Mouse (Mus musculus): ENCODE measurements around the gene Polr3b. TPM values are rescaled to one million over a fixed set of nuclear protein-coding genes. Genes with fewer than 3 reads are reported as not detected.

Polr3b gene
- polyA plus RNA-seq, 1 experiment from 2014 or later: 3.3 TPM

DNA sequence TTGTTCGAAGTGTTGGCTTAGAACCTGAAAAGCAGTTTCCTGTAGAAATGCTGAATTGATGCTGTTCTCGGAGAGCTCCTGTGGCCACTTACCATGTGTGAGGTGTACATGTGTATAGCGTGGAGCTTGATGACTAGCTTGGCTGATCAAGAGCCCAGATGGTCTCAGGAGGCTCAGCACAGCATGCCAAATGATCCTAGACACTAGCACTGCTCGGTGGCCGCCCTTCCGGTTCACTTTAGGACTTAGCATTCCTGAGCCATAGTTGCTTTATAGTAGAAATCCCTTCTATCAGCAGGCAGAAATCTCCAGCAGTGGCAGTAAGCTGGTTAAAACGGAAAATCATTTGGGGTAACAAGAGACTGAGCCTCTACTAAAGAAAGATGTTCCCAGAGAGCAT is 18.8 kb downstream of the Polr3b start:
- H3K9ac ChIP-seq (ENCODE audit: low read depth, low read length): no peak overlapping the region
- no peak for TF ChIP-seq CTCF (IDR thresholded peaks at IDR 0.05; ENCODE audit: low read depth)
- H3K4me3 ChIP-seq (ENCODE audit: low read depth, low read length): no peak overlapping the region
- no peak for ATAC-seq
- WGBS: 92% methylated on average over 7 of the region's 7 CpGs
- H3K36me3 ChIP-seq (ENCODE audit: control insufficient read depth, insufficient read depth): peaks cover 45% of the 10 kb centered on the region
- no peaks in the 10 kb centered on the region for H3K4me1 ChIP-seq (replicated peaks; ENCODE audit: control insufficient read depth, insufficient read depth, low read length)
- H3K27ac ChIP-seq (ENCODE audit: low read depth, low read length): no peak overlapping the region
- no peaks in the 10 kb centered on the region for H3K9me3 ChIP-seq (ENCODE audit: control insufficient read depth)
- no peaks in the 10 kb centered on the region for H3K27me3 ChIP-seq (replicated peaks; ENCODE audit: control insufficient read depth, insufficient read depth, low read length)
- no peak overlapping the region for H3K4me2 ChIP-seq (replicated peaks; ENCODE audit: low read depth)

GRCm38 (mm10) chr10:84641576-84641975 is 19.5 kb downstream of the Polr3b start:
- 76% methylated on average over 2 of the region's 2 CpGs for WGBS
- H3K9ac ChIP-seq (ENCODE audit: low read depth, low read length): no peak overlapping the region
- H3K27me3 ChIP-seq (replicated peaks; ENCODE audit: control insufficient read depth, insufficient read depth, low read length): no peaks in the 10 kb centered on the region
- no peak for ATAC-seq
- no peak overlapping the region for H3K4me3 ChIP-seq (ENCODE audit: low read depth, low read length)
- no peaks in the 10 kb centered on the region for H3K4me1 ChIP-seq (replicated peaks; ENCODE audit: control insufficient read depth, insufficient read depth, low read length)
- TF ChIP-seq CTCF (IDR thresholded peaks at IDR 0.05; ENCODE audit: low read depth): peak; percentile 56
- H3K9me3 ChIP-seq (ENCODE audit: control insufficient read depth): no peaks in the 10 kb centered on the region
- no peak overlapping the region for H3K27ac ChIP-seq (ENCODE audit: low read depth, low read length)
- peaks cover 45% of the 10 kb centered on the region for H3K36me3 ChIP-seq (ENCODE audit: control insufficient read depth, insufficient read depth)
- H3K4me2 ChIP-seq (replicated peaks; ENCODE audit: low read depth): no peak overlapping the region

DNA sequence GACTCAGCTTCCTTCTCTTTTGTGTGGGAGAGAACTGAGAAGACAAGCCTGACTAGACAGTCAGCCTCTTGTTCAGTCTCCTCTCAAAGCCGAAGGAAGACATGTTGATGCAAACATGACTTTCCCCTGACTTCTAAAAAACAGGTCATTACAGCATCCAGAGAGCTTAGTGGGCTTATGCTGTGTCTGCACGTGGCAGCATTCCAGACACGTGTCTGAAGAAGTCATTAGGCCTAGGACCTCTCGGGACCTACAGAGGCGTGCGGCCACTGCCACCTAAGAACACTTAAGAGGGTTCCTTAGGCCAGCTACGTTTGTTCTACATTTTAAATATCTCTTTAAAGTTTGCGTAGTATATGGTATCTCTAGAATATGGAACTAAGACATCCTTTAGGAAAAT is 23.8 kb downstream of the Polr3b start:
- WGBS: 84% methylated on average over 8 of the region's 8 CpGs
- ATAC-seq: no peak
- Histone ChIP-seq H3K4me1 (replicated peaks; ENCODE audit: control insufficient read depth, insufficient read depth, low read length) (no peaks in the 10 kb centered on the region), H3K9me3 (ENCODE audit: control insufficient read depth) (no peaks in the 10 kb centered on the region), H3K4me2 (replicated peaks; ENCODE audit: low read depth) (no peak overlapping the region), H3K36me3 (ENCODE audit: control insufficient read depth, insufficient read depth) (peaks cover 27% of the 10 kb centered on the region), H3K9ac (ENCODE audit: low read depth, low read length) (no peak overlapping the region), H3K4me3 (ENCODE audit: low read depth, low read length) (no peak overlapping the region), H3K27ac (ENCODE audit: low read depth, low read length) (no peak overlapping the region), H3K27me3 (replicated peaks; ENCODE audit: control insufficient read depth, insufficient read depth, low read length) (no peaks in the 10 kb centered on the region)
- no peak for TF ChIP-seq CTCF (IDR thresholded peaks at IDR 0.05; ENCODE audit: low read depth)

GRCm38 (mm10) chr10:84646506-84647102 is 24.5 kb downstream of the Polr3b start:
- no peak overlapping the region for H3K4me3 ChIP-seq (ENCODE audit: low read depth, low read length)

GRCm38 (mm10) chr10:84647264-84647663 is 25.2 kb downstream of the Polr3b start:
- peaks cover 27% of the 10 kb centered on the region for H3K36me3 ChIP-seq (ENCODE audit: control insufficient read depth, insufficient read depth)
- H3K4me1 ChIP-seq (replicated peaks; ENCODE audit: control insufficient read depth, insufficient read depth, low read length): no peaks in the 10 kb centered on the region
- WGBS: 79% methylated on average over 5 of the region's 5 CpGs
- H3K4me2 ChIP-seq (replicated peaks; ENCODE audit: low read depth): no peak overlapping the region
- no peak overlapping the region for H3K9ac ChIP-seq (ENCODE audit: low read depth, low read length)
- no peak overlapping the region for H3K27ac ChIP-seq (ENCODE audit: low read depth, low read length)
- no peak for TF ChIP-seq CTCF (IDR thresholded peaks at IDR 0.05; ENCODE audit: low read depth)
- H3K9me3 ChIP-seq (ENCODE audit: control insufficient read depth): no peaks in the 10 kb centered on the region
- no peaks in the 10 kb centered on the region for H3K27me3 ChIP-seq (replicated peaks; ENCODE audit: control insufficient read depth, insufficient read depth, low read length)
- no peak overlapping the region for H3K4me3 ChIP-seq (ENCODE audit: low read depth, low read length)
- no peak for ATAC-seq

More at GRCm38 (mm10) chr10:84646506-84647102, 24.5 kb downstream of the Polr3b start:
- no peak for TF ChIP-seq CTCF (IDR thresholded peaks at IDR 0.05; ENCODE audit: low read depth)
- ATAC-seq: no peak
- Histone ChIP-seq H3K27me3 (replicated peaks; ENCODE audit: control insufficient read depth, insufficient read depth, low read length) (no peaks in the 10 kb centered on the region), H3K4me2 (replicated peaks; ENCODE audit: low read depth) (no peak overlapping the region), H3K27ac (ENCODE audit: low read depth, low read length) (no peak overlapping the region; the same call in 1 of the 2 replicates), H3K9me3 (ENCODE audit: control insufficient read depth) (no peaks in the 10 kb centered on the region), H3K36me3 (ENCODE audit: control insufficient read depth, insufficient read depth) (peaks cover 27% of the 10 kb centered on the region), H3K4me1 (replicated peaks; ENCODE audit: control insufficient read depth, insufficient read depth, low read length) (no peaks in the 10 kb centered on the region), H3K9ac (ENCODE audit: low read depth, low read length) (no peak overlapping the region)
- 83% methylated on average over 12 of the region's 12 CpGs for WGBS

GRCm38 (mm10) chr10:84648911-84649310 is 26.8 kb downstream of the Polr3b start:
- Histone ChIP-seq H3K9me3 (ENCODE audit: control insufficient read depth) (no peaks in the 10 kb centered on the region), H3K4me2 (replicated peaks; ENCODE audit: low read depth) (no peak overlapping the region), H3K36me3 (ENCODE audit: control insufficient read depth, insufficient read depth) (peaks cover 28% of the 10 kb centered on the region), H3K27me3 (replicated peaks; ENCODE audit: control insufficient read depth, insufficient read depth, low read length) (no peaks in the 10 kb centered on the region), H3K4me3 (ENCODE audit: low read depth, low read length) (no peak overlapping the region), H3K4me1 (replicated peaks; ENCODE audit: control insufficient read depth, insufficient read depth, low read length) (no peaks in the 10 kb centered on the region), H3K27ac (ENCODE audit: low read depth, low read length) (no peak overlapping the region), H3K9ac (ENCODE audit: low read depth, low read length) (no peak overlapping the region)
- ATAC-seq: no peak
- no peak for TF ChIP-seq CTCF (IDR thresholded peaks at IDR 0.05; ENCODE audit: low read depth)
- WGBS: 60% methylated on average over 4 of the region's 4 CpGs
